Mouse (Mus musculus) E14TG2a.4 (cell line): ENCODE results near the gene Yars.

ENCODE experiments used
- CTCF ChIP-seq: conservative IDR thresholded peaks from 2 replicates; pipeline ENCODE4 v1.5.1; 2014; ENCODE audit warnings: low read length
- NANOG ChIP-seq: IDR thresholded peaks from 2 replicates; pipeline ENCODE4 v1.6.1; 2014; ENCODE audit warnings: borderline replicate concordance, low read length, mixed read lengths
- POU5F1 ChIP-seq: IDR thresholded peaks from 2 replicates; pipeline ENCODE4 v1.6.1; 2014; ENCODE audit warnings: low read length, borderline replicate concordance

DNA sequence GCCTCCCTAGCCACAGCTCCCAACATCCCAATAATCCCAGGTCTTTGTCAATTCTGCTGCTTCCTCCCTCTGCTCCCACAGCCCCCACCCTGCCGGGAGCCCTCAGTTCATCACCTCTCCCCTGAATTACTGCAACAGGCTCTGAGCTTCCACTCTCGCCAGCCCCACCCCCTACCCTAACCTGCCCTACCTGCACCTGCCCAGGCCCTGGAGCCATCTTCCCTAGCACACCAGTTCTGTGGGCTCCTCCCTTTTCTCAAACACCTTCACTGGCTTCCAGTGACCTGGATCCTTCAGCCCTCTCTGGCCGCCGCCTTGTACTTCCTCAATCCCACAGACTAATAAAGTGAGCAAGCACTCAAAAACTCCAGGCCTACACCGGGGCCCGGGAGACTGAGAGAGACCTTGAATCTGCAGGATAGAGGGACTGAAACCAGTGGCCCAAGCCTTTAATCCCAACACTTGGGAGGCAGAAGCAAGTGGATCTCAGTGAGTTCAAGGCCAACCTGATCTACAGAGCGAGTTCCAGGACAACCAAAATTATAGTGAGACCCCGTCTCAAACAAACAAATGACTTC is 46.8 kb downstream of the Yars start:
- no peak for TF ChIP-seq CTCF
- TF ChIP-seq NANOG = no peak
- no peak for TF ChIP-seq POU5F1
